Mouse (Mus musculus) central nervous system, embryonic 18 days (tissue): ENCODE measurements around the gene Ccdc65. TPM values are rescaled to one million over a fixed set of nuclear protein-coding genes. Genes with fewer than 3 reads are reported as not detected.

ENCODE experiments used
- polyA plus RNA-seq: library from polyadenylated mRNA; depleted of rRNA; stranded (reverse); fragments of >200 nt; gene quantifications from 2 replicates; pipeline ENCODE4 v1.2.3, GENCODE M21; 2012; rRNA removed

Gene Ccdc65
- 6.0 and 6.1 TPM in 2 replicates for polyA plus RNA-seq

DNA sequence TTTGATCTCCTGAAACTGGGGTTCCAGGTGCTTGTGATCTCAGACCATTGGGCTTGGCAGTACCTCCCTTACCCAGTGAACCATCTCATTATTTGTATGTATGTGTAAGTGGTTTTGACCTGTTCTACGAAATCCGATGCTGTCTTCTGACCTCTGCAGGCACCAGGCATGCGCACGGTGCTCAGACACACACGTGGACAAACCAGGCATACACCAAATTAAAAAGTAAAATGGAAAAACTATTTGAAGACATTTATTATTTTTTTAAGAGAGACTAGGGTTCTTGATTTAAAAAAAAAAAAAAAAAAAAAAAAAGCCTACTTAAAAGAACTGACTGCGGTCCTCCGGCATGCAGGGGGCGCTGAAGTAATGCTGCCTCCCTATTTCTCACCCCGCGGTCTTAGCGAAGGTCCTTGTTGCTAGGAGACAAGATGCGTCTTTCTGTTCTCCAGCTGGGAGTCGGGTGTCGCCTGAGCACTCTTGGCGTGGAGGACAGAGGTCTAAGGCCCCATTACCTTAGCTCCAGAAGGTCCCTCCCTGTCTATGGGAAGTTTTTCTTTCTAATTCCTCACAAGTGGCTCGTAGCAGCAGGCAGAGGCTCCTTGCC is at the start of gene Ccdc65:
Gene Ccdc65, plus strand, starts transcription at position 442 of the 607 bp plus-strand sequence.

DNA sequence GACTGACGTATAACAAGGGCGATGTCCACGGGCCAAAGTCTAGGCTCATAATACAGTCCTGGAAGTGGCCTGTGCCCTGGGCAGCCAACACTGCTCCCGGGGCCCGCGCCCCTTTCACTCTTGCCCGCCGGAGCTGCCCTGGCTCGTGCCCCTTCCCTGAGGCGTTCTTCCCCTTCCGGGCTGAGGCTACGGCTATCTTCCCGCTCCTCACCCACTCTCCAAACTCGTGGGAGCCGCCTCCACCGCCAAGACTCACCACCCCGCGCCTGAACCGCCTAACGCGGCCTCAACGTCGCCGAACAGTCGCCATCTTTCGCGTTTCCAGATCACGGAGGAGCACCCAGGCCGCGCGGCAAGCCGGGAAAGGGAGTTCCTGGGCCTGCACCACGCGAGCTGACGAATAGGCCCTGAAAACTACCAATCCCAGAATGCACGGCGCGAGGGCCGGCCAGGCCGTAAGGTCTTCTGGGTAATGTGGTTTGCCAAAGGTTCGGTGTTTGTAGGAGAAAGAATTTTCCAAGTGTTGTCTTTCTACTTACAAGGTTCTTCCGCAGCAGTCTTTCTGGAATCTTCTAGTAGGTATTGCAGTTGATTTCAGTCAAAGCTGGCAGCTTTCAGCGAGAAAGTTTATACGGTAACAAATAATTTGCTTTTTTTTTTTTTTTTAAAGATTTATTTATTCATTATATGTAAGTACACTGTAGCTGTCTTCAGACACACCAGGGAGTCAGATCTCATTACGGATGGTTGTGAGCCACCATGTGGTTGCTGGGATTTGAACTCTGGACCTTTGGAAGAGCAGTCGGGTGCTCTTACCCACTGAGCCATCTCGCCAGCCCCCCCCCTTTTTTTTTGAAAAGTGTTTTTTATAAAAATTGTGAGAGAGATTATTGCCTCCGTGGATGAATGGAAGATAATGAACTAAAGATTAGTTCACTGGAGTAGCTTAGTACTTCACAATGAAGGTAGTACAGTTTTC is 45.2 kb upstream of the Ccdc65 start, which contains the start of gene Ddx23:
Gene Ddx23, minus strand, starts transcription at position 328 of the 979 bp plus-strand sequence.

DNA sequence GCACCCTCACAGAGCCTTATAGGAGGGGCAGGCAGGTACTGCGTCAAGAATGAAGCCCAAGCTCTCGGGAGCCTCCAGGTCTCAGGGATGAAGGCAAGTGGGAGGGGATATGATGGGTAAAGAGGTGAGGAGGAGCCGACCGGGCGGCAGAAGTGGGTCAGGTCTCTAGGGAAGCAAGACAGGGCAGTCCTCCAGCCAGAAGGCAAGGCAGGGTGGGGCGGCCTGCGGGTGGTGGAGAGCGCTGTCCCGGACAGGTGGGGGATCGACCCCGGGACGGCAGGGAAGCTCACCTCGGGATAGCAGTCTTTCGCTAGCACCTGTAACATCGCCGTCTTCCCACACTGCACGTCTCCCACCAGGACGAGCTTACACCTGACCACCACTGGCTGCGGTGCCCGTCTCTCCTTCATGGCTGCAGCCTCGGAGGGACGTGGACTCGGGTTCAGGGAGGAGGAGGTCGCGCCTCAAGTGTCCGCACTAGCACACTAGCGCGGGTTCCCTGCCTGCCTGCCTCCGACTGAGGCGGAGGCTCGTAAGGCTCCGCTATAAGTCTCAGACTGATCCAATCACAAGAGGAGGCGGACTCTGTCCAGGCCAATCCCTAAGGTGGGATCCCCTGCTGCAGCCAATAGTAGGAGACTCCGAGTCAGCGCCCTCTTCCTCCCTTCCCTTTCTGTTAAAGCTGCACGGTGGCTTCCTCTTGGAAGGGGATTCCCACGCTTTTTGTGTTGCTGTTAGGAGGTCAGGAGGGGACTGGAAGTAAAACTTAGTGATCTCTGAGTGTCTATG is 30.9 kb upstream of the Ccdc65 start, which contains the start of gene Rnd1:
Gene Rnd1, minus strand, starts transcription at position 522 of the 789 bp plus-strand sequence.

DNA sequence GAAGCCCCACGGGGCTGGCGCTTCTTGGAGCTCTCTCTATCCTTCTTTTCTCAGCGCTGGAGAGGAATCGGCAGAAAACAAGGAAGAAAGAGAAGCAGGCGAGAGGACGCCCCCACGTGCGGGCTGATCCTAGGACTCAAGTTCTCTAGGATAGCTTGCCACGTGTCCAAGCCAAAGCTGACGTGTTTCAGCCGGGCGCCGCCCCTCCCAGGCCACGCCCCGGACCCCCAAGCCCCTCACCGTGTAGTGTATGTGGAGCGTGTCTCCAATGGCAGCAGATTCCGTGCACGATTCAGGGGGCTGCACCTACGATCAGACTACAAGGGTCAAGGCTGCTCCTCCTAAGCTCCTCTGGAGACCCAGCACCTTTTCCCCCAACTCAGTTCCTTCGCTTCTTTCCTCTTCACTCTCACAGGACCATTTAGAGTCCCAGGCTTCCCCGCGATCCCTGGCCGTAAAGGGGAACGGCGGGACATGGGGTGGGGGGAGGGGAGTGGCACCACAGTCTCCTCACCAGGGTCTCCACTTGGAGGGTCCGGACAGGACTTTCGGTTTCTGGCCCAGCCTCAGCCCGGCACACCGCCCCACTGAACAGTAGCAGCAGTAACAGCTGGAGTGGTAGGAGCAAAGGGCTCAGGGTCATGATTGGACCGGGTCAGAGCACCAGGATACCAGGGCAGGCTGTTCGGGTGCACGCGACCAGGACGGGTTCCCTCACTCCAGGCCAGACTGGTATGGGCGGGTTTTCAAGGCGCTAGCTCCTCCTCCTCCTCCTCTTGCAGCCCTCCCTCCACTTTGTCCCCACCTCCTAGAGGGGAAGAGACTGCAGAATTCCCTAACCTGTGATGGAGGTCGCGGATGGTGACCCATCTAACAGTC is 19.7 kb downstream of the Ccdc65 start, which contains the start of gene Fkbp11:
Gene Fkbp11, minus strand, starts transcription at position 756 of the 879 bp plus-strand sequence.

DNA sequence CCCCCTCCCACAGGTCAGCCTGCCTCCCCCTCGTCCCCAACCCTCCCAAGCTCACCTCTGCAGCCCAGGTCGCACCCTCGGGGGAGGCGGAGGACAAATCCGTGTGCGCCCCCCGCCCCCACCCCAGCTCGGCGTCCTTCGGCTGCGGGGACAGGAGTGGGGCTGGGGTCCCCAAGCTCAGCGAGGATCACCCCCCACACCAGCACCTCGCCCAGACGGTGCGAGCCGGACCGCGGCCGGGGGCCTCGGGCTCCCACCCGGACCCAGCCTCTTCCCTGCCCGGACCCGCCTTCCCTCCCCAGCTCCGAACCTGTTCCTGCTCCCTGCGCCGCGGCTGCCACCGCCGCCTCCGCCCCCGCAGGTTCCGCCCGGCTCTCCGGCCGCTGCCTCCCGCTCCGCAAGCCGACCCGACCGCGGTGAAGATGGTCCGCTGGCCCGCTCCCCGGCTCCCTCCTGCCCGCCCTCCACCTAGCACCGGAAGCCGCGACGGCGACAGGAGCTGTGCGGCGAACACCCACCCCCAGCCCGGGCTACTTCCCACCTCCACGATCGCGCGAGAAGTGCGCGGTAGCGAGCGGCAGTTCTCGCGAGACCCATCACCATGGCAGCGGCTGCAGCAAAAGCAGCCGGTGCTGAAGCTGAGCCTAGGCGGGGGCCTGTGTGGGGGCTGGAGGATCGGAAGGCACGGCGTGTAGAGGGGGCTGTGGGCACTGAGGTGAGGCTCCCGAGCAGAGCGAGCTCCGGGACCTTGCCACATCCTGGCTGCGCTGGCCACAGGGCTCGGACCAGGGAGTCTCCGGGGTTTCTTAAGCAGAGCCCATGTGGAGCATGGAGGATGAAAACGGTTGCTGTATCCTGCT is 54.9 kb downstream of the Ccdc65 start, which contains the start of gene Arf3:
Gene Arf3, minus strand, starts transcription at position 545 of the 860 bp plus-strand sequence.

Other genes starting within 250 kb of the Ccdc65 start
- not detected in 2 replicates for gene OR5BS1P, start 238.3 kb upstream of the Ccdc65 start, polyA plus RNA-seq
- gene Lalba, start 225.5 kb upstream of the Ccdc65 start, polyA plus RNA-seq, result 0.09 TPM in 1 of 2 replicates, not detected in the other
- gene Olfr279, start 215.8 kb upstream of the Ccdc65 start, polyA plus RNA-seq, result not detected in 2 replicates
- gene Kansl2, start 173.9 kb upstream of the Ccdc65 start, polyA plus RNA-seq, result 90.0 and 92.4 TPM in 2 replicates
- 22.2 and 25.8 TPM in 2 replicates for gene Ccnt1, start 137.3 kb upstream of the Ccdc65 start, polyA plus RNA-seq
- 0.24 TPM in 1 of 2 replicates, not detected in the other for gene 4930415O20Rik, start 137.2 kb upstream of the Ccdc65 start, polyA plus RNA-seq
- gene Adcy6, start 98.1 kb upstream of the Ccdc65 start, polyA plus RNA-seq, result 42.5 and 49.1 TPM in 2 replicates
- gene Cacnb3, start 77.4 kb upstream of the Ccdc65 start, polyA plus RNA-seq, result 278 and 313 TPM in 2 replicates
- 41.2 and 44.4 TPM in 2 replicates for gene Ddx23, start 45.3 kb upstream of the Ccdc65 start, polyA plus RNA-seq
- 38.9 and 41.2 TPM in 2 replicates for gene Rnd1, start 30.7 kb upstream of the Ccdc65 start, polyA plus RNA-seq
- gene Fkbp11, start 20.0 kb downstream of the Ccdc65 start, polyA plus RNA-seq, result 3.0 and 6.1 TPM in 2 replicates
- gene Arf3, start 55.0 kb downstream of the Ccdc65 start, polyA plus RNA-seq, result 164 and 198 TPM in 2 replicates
- gene Wnt10b, start 69.9 kb downstream of the Ccdc65 start, polyA plus RNA-seq, result 0.35 and 1.4 TPM in 2 replicates
- 0.19 and 0.21 TPM in 2 replicates for gene Wnt1, start 81.7 kb downstream of the Ccdc65 start, polyA plus RNA-seq
- 10.6 and 13.2 TPM in 2 replicates for gene Ddn, start 101.3 kb downstream of the Ccdc65 start, polyA plus RNA-seq
- gene Prkag1, start 123.3 kb downstream of the Ccdc65 start, polyA plus RNA-seq, result 62.9 and 66.0 TPM in 2 replicates
- gene Kmt2d, start 163.0 kb downstream of the Ccdc65 start, polyA plus RNA-seq, result 21.3 and 24.1 TPM in 2 replicates
- gene Rhebl1, start 186.3 kb downstream of the Ccdc65 start, polyA plus RNA-seq, result 47.9 and 49.9 TPM in 2 replicates
- gene Dhh, start 190.3 kb downstream of the Ccdc65 start, polyA plus RNA-seq, result 0.39 and 1.5 TPM in 2 replicates
- gene Lmbr1l, start 210.0 kb downstream of the Ccdc65 start, polyA plus RNA-seq, result 75.4 and 86.9 TPM in 2 replicates
- gene Tuba1b, start 226.4 kb downstream of the Ccdc65 start, polyA plus RNA-seq, result 1,779 and 1,791 TPM in 2 replicates
- 384 and 475 TPM in 2 replicates for gene Gm49450, start 245.3 kb downstream of the Ccdc65 start, polyA plus RNA-seq
- gene Tuba1a, start 245.5 kb downstream of the Ccdc65 start, polyA plus RNA-seq, result 10,267 and 11,281 TPM in 2 replicates